Mouse (Mus musculus) adrenal gland, postnatal 4 days (tissue): ENCODE measurements at regions not wholly inside any gene's neighbourhood (a gene's known extent, or its start where the extent isn't known, plus 50 kb on each side); places are given as distances from the start of the nearest gene placed in this dataset.

Experiments used
- DNase-seq, 2 experiments: peaks; one replicate each; pipeline ENCODE4 v3.0.0; 2021 to 2022; ENCODE audit warnings: low spot score in 2 of 2, mixed read lengths in 2 of 2

DNA sequence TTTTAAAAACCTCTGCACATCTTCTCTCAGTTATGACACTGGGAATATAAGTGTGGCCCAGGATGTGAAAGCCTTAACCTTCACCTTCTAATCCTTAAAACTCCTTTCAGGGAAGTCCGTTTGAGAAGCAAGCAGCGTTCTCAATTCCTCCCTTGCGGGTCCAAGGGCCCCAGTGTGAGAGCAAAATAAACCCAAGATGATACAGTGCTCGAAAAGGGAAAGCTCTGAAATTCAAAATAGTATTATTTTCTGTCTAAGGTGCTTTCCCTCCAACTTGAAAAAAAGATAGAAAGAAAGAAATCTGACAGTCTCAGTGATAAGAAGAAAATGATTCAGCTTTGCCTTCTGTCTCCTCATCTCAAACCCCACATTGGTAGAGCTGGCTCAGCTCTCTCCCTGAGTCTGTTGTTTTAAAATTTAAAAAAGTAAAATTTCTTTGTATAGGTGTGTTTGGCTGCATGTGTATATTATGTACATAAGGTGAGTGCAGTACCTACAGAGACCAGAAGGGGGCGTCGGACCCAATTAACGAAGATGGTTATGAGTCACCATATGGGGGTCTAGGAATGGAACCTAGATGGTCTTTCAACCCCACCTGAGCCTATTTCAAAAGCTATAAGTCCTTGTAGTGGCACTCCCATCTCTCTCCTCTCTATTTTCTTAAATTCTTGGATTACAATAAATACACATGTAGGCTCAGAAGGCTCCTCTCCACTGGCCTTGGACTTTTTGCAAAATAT is 222.3 kb upstream of the Spdye4c start:
- DNase-seq, result no peak

DNA sequence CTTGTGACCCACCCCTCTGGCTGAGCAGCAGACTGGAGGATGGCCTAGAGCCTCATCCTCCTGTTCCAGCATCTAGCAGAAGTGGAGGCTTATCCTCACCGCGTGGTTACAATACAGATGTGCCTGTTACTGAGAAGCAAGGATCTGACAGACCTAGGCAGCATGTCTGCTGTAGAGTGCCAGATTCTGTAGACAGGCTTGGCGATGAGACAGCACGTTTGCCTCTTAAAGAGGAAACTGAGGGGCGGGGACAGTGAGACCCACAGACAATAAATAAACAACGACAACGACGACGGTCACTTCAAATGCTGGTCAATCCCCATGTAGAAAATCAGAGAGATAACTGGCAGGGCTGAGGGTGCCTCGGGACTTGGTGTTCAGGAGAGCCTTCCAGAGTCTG is 220.2 kb upstream of the Spdye4c start:
- DNase-seq, result no peak

DNA sequence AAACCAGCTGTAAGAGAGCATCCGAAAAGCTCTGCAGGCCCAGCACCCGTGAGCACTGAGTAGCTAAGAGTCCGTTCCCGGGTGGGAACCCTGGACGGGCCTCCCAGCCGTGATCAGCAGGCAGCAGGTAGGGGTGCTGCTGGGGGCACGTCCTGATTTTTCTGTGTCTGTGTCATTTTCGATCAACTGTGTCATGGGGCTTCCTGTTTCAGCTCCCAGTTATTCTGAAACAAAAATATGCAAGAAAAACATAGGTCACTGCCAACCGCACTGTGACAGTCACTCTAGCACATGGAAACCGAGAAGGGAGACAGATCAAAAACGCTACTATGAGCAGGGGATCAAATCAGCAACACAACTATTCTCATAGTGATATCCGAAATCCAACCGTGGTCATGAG is 218.8 kb upstream of the Spdye4c start:
- no peak for DNase-seq

DNA sequence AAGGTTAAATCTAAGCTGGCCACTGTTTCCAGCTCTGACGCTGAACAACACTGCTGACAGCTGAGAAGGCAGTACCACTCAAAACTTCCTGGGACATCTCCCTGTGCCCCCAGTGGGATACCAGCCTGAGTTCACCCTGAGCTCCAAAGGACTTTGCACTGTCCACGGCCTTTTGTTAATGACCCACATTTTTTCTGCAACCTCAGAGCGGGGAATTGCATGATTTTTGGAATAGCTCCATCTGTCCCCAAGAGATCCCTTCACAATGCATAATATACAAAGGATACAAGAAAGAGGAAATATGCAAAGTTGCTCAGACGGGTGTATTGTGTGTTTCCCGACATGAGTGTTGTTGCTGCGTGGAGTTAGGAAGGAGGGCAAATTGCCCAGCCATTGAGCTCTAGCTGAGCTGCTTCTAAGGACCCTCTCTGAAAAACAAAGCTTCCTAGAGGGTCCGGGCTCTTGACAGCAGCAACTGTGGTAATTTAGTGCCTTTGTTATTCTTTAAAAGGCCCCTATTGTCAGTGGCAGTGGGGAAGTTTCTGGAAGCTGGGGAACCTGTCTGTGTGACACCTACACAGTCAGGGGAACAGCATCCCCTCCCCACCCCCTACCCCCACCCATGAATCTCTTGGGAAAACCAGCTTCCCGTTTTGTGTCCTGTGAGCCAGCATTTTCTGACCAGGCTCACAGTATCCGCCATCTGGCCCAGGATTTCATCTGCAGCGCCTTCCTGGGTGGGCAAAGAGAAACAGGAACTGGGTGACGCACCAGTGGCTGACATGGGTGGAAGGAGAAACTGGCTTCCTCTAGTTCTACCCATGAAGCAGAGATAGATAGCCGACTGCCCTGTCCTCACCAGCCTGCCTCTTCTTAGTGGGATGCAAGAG is 217.4 kb upstream of the Spdye4c start:
- DNase-seq, result no peak

DNA sequence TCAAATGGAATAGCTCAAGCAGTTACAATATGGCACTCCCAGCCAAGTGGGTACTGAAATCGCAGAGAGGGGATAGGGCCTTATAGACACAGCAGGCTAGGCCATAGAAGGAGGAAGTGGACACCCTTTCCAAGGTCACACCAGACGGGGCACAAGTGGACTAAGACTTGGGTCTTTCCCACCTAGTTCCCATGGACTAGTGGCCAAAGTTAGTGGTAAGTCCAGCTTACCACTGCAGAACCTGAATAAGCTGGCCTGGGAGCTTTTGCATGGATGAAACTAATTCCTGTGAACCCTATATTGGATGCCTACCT is 216.8 kb upstream of the Spdye4c start:
- no peak for DNase-seq

DNA sequence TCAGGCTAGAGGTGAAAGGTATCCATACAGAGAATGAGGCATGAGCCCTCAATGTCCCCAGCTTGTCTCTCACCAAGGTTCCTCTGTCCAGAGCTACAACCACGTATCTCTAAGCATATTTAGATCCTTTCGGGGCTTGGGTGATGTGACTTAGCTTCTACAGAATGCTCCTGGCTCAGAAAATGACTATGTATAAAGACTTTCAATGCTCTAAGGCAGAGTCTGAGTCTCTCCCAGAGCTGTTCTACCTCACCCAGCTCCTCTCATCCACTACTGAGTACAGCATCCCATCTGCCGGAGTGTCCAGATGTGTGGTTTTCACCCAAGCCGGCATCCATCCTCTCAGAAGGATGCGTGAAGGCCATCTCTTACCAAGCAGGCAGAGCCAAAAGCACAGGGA is 216.1 kb upstream of the Spdye4c start:
- DNase-seq, result no peak

DNA sequence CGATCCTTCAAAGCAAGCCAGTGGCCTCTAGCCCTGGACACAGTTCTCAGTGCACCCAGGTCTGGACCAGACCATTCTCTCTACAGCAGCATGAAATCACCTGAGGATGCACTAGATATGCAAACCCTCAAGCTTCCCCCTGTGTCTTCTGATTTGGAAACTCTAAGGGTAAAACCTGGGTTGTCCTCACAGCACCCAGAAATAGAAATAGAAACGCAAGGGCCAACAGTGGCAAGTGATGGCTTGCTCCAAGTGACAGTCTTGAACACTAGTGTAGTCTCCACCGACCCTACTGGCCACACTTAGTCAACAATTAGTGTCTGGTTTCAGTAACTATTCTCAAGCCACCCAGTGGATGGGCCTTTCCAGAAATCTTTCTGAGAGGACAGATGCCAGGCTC is 215.2 kb upstream of the Spdye4c start:
- no peak for DNase-seq

DNA sequence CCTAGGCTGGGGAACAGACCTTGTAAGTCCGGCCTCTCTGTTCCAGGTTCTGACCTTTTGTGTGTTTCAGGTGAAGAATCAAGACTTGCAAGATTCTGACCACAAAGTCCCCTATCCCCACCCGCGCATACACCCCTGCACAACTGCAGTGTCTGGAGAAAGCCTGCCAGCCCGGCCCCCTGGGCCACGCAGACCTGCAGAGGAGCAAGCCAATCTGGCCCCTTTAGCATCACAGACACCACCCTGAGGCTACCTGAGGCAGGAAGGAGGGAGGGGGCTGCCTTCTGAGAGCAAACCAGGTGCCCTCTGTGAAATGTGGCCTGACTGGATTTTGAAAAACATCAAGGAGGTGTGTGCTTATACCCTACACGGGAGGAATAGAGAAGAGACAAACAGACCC is 213.8 kb upstream of the Spdye4c start:
- DNase-seq, result no peak

DNA sequence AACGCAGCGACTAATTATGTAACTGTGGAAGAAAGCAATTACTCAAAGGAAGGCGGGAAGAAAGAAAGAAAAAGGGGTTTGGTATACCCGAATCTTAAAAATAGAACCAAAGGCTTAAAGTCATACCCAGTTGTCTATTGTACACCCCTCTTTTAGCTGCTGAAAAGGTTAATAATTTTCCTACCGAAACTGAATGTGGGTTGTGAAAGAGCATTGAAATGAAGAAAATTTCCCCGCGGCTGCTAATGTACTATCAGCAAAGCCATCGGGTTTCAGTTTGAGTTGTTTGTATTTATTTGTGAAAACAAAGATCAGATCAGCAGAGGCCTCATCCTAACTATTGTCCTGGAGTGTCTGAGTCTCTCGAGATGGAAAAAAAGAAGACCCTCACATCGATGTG is 213.3 kb upstream of the Spdye4c start:
- no peak for DNase-seq

DNA sequence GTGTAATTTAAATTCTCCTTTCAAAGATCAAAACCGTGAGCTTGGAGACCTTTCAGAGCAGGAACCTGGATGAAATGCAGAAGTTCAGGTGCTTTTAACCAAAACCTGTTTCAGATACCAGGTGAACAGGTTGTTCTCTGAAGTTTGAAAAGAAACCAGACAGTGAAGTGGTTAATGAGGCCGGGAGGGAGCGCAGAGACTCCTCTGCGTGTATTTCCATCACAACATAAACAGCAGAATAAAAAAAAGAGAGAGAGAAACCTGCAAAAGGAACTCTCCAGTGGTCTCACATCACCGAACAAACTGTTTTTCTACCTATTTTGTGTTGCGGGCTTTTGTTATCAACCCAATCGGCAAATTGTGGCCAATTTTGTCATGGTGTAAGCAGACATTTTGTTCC is 212.6 kb upstream of the Spdye4c start:
- no peak for DNase-seq

DNA sequence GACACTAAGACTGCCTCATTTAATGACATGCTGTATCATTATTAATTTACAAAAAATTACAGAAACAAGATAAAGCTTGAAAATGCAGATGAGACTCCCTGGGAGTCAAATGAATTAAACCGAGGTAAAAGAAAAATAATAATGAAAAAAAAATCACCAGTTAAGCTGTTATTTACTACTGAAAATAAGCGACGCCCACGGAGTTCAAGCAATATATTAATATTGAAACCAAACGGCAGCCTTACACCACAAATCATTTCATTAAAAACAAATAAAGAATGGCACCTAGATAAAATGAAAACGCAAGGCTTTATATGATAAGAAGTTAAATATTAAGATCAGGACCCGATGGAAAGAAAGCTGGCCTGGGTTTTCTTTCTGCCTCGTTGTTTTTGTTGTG is 211.9 kb upstream of the Spdye4c start:
- no peak for DNase-seq

DNA sequence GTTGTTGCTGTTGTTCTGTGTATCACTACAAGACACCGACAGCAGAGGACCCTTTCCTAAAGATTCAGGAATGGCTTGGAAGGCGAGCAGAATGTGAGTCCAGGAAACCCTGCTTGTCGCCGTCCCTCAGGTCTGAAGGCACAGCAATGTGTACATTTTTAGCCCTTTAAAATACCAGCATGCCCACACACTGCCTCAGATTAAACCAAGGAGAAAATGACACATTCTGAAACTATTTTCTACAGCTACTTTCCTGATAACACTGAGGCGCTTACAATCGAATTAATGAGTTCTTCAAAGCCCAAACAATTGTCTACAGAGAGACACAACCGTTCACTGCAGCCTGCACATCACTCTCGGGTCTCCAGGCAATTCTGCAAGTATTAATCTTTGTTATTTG is 211.5 kb upstream of the Spdye4c start:
- DNase-seq, result no peak

DNA sequence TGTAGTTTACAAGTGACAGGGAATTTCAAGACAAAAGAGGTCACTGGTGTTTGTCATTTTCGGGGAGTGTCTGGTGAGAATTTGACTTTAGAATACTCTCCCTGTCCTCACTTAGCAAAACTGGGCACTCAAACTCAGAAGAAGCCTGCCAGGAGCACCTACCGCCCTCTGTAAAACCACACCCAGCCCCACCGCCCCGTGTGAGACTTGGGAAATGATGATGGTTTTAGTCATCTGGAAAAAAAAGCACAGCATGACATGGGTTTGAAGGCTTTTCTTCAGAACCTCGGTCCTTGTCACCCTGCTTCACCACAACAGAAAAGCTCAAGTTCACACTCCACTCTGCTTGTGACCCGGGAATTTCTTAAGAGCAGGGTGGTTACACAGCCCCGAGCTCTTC is 210.4 kb upstream of the Spdye4c start:
- DNase-seq, result no peak

DNA sequence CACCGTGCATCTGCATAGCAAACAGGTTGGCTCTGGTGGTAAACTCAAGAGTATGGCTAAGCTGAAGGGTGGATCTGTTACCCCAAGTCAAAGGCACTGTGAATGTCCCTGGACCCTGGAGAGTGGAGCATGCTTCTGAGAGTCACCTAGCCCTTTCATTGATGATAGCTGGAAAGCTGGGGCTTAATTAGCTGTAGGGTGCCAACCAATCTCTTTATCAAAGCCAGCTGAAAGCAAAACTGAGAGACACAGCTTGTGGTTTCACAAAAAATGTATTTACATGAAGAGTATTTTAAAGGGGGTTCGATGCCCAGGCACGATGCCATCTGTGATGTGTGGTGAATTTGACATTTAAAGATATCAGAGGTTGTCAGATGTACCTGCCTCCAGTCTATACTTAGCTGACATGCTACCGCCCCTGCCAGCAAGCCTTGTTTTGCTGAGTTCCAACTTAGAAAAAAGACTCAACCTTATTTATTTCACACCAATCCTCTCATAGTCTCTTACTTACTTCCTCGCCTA is 209.3 kb upstream of the Spdye4c start:
- DNase-seq, result no peak

DNA sequence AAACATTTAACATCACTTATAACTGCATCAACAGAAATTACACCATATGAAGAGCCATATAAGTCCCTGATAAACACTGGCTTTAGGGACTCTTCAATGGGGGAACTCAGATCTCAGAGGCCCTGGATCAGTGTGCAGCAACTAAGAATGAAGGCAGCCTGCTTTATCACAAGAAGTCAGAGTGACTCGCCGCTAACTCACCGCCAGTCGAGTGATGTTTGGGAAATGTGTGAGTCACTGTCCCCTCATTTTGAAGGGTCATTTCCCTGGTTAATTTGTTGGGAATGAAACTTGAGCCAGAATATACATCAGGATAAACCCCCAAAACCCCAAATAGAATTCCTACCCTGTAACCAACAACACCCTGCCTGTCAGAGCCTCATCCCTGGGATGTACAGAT is 208.5 kb upstream of the Spdye4c start:
- no peak for DNase-seq

DNA sequence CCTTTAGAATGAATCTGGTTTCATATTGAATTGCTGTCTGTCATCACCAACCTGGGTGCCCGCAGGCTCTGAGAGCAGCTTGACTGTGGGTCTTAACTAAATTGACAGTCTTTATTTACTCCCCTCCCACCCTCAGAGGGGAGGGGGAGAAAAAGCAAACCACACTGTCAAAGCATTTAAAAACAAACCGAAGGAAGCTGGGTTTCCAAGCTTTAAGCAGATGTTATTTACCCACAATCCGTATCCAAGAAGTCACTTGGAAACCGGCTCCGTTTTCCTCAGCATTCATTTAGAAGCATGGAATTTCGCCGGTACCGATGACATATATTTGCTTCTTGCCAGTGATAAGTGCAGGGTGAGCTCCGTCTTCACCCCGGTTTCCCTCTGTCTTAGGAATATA is 206.4 kb upstream of the Spdye4c start:
- no peak for DNase-seq

DNA sequence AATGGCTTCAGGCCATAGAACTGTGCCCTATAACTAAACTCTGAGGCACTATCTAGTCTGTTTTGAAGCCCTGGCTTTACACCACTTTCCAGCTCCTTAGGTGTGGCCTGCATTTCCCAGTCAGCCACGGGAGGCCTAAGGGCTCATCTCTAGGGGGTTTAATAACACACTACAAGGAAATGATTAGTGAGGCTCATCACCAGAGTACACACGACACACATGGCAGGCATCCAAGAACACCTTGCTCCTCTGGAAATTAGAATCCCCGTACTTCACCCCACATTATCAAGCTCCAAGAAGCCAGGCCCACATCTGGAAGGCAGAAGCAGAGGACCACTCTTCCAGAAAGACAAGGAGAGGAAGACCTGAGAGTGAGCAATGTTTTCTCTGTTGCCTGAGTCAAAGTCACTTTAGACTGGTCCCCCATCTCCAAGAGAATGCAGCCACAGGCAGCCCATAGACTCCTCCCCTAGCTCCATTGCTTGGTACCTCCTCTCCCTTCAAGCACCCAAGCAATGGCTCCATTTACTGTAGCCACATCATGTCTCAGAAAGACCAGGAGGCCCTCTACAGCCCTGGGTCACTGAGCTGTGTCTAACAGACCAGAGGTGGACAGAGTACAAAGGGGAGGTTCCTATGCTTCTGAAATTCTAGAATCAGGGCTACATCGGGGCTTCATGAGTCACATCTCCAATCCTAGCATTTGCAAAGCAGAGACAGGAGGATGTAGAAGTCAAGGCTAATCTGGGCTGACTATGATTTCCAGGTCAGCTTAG is 204.0 kb upstream of the Spdye4c start:
- DNase-seq, result no peak

DNA sequence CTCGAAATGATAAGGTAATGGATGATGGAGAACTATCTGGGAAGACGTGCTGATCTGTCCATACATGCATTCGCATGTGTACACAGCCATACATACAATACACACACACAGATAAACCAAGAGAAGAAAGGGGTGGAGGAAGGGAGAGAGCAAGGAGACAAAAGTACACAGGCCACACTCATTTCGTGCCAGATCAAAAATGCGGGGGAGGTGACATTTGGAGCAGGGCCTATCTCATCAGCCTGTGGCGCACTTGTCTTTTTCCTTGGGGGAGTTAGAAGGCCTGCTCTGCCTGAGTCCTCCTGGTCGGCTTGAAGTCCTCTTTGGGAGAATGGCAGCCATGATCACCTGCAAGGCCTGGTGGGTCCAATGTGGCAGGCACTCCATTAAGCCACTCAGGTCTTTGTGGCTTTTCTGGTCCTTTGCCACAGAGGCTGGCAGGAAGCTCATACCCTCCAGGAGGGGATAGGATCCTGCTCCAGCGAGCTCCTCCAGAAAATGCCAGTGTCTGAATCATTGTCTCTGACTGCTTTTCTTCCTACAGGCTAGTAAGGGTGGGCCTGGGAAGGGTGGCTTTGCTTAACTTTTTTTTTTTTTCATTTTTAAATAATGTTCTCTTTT is 203.0 kb upstream of the Spdye4c start:
- no peak for DNase-seq

DNA sequence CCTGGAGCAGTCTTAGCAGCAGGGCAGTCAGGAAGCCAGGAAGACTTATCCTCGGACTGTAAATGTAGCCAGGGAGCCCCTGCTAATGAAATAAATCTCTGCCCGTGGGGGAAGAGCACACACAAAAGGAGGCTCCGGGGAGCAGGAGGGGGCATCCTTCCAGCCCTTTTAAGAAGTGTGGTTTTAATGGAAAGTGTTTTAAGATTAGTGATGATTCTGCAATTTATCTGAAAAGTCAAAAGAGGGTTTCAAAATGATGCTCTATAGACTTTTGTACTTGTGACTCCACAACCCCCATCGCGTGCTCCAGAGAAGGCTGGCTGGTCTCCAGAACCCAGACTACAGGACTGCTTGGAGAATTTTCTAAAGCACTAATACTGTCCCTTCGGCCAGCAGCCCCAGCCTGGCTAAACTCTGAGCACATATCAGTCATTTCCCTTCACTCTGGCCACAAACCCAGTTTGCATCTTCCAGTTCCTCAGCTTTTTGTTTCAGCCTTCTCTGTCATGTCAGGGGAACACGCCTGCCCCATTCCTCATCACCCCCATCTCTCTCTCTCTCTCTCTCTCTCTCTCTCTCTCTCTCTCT is 202.0 kb upstream of the Spdye4c start:
- no peak for DNase-seq

DNA sequence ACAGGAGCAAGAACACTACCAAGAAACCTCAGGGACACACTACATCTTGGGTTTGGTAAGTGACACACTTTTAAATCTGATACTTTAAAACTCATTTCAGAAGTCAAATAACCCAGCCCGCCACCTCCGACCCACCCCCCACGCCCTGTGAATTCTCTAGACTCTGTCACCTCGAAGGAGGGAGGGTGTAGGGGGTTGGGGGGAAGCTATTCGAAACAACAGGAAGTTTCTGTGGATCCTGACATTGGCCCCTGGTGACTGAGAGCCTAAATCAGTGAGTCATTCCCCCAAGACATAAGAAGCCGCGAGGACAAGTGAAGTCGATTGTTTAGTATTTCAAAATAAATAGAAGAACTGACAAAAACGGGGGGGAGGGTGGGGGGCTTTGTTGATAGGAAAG is 198.7 kb upstream of the Spdye4c start:
- no peak for DNase-seq

DNA sequence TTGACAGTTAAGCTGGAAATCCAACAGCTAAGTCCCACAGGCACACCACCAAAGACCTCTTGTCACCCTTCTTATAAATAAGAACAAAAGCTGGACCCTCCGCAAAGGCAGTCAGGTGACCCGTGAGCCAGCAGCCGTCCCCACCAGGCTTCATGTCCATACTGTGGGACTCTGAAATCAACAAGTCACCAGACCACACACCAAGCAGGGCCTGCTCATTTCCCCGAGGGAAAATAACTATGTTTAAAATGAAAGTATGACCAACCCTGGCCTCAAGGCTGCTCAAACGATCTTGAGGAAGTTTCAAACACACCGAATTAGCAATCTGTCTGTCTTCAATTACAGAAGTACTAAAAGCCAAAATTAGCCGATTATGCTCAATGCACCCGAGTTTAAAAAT is 197.6 kb upstream of the Spdye4c start:
- DNase-seq, result no peak
